Mouse (Mus musculus) telencephalon, adult 2 months (tissue): Measurements from ENCODE around the gene Hivep3.

Source experiments
- DNase-seq: peaks from one replicate; pipeline ENCODE4 v3.0.0-alpha.2; 2011; ENCODE audit warnings: low read depth, low spot score

The Hivep3 gene

DNA sequence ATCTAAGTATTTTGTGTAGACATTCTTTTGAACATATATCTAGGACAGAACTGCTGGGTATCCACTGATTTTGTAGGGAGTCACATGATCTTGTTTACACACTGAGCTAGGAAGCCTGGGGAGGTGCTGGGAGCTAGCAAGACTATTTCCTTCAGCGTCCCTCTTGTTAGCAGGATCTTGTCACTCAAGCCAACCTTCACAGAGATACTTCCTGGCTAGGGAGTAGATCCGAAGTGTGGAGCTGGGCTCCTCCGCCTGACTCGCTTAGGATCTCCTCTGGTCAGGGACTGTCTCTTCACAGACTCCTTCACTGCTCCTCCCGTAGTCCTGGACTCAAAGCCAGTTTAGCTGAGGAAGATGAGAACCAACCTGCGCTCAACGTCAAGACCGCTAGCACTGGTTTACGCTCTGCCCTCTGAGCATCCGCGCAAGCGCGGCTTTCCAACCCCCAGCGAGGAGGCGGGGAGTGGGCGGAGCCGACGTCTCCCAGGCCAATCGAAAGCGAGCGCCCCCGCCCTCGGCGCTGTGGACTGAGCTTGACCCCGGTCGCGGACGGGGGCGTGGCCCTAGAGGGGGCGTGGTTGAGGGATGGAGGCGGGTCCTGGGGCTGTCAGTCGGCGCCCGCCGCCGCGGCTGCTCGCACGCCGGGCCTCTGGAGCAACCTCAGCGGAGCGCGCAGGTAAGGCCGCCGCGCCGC, at the start of gene Hivep3:
Gene Hivep3, plus strand, starts transcription at position 601 of the 697 bp plus-strand sequence.
- peak; percentile 96 for DNase-seq

- no peak for DNase-seq
These were observed 47.8 kb upstream of the Hivep3 start for GRCm38 (mm10) chr4:119685746-119686145.

GRCm38 (mm10) chr4:119698339-119698738, 35.2 kb upstream of the Hivep3 start:
- no peak for DNase-seq

GRCm38 (mm10) chr4:119701269-119701954, 32.2 kb upstream of the Hivep3 start:
- no peak for DNase-seq

DNA sequence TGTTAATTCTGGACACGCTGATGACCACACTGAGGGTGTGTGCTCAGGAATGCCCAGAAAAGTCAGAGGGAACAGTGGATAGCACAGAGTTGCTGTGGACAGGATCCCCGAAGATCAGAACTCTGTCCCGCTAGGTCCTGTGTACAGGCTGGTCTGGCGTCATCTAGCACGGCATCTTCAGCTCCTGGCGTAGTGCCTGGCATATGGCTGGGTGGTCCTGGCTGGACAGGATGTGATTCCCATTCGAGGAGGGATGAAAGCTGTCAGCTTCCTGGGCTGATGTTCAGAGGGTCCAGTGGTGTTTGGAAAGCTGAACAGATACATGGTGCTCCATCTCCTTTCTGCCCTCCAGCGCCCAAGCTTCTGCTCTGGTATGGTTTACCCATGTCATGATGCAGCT, 29.6 kb upstream of the Hivep3 start:
- no peak for DNase-seq

DNA sequence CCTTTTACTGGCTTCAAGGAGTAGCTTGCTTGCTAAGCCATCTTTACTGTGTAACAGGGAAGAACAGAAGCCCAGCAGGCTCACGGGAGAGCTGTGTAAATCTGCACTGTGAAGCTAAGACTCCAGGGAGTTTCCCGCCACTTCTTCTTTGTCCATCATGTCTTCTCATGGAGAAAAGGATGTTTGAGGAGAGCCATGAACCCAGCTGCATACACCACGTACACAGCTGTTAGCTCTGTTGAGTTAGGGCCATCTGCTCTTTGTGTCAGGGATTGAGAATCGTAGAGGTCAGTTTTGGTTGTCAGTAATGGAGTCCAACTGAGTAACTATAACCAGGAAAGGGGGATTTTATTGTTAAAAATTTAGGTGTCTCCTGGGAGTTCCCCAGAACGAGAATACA, 26.3 kb upstream of the Hivep3 start:
- DNase-seq: no peak

GRCm38 (mm10) chr4:119707751-119708150, 25.8 kb upstream of the Hivep3 start:
- no peak for DNase-seq

DNA sequence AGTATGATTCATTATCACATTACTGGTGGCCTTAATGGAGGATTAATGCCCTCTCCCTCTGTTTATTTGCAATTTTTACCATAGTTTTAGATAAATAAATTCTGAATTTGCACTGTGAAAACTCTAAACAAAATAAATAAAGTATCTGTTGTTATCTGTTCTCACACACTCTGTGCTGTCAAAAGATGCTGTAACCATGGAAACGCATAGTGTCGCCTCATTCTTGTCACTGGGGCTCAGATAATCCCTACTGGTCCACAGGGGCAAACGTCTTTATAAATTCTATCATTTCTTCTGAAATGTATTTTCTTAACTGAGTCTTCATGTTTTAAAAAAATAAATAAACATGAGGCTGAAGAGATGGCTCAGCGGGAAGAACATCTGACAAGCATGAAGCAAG, 23.4 kb upstream of the Hivep3 start:
- DNase-seq: no peak

DNA sequence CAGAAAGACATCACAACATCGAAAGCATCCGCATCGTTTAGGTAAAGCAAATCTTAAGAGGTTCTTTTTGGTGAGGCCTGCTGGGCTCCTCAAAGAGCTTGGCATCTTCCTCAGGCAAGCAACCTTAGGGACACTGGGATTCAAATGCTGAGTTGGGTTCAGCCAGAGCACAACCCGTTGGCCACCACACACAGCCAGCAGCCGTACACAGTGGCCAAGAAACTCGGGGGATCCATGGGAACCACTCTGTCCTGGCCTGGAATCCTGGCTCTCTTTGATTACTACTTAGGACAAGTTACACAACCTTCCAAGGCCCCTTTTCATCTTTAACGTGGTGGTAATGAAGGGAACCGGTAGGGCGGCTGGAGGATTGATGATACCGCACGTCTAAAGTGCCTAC, 16.1 kb upstream of the Hivep3 start:
- DNase-seq: no peak

DNA sequence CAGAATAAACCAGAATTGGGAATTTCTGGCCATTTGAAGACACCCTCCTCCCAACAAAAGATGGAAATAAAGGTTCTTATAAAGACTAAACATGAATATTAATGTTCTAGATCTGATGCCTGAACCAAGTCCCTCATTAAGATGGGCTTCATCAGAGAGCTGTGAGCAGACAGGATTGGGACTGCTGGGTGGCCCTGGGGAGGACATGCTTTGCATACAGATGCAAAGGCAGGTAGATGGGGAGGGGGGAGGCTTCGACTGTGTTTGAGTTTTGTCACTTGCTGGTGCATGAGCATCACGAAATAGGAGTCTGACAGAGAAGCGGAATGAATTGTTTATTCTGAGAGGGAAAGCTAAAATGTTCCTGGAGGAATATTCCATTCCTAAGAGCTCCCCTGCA, 12.1 kb upstream of the Hivep3 start:
- no peak for DNase-seq

GRCm38 (mm10) chr4:119726074-119726473, 7.5 kb upstream of the Hivep3 start:
- DNase-seq: no peak

DNA sequence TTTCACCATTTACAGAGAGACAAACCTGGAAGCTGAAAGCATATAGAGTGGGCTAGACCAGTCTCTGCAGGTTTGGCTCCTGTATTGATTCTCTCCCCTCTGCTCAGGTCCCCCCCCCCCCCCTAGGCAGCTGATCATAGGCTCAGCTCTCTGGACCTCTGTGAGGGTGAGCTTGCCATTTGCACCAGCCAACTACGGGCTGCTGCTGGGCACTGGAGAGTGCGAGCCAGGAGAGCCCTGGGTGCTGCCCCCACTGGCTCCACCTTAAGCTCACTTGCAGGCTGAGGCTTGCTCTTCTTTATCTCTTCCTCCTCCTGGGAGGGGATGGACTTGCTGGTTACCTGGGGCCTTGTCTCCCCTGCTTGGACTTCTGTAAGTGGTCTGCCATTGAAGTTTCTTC, 5.7 kb upstream of the Hivep3 start:
- DNase-seq: no peak

GRCm38 (mm10) chr4:119733942-119734341, 358 bp downstream of the Hivep3 start:
- no peak for DNase-seq

DNA sequence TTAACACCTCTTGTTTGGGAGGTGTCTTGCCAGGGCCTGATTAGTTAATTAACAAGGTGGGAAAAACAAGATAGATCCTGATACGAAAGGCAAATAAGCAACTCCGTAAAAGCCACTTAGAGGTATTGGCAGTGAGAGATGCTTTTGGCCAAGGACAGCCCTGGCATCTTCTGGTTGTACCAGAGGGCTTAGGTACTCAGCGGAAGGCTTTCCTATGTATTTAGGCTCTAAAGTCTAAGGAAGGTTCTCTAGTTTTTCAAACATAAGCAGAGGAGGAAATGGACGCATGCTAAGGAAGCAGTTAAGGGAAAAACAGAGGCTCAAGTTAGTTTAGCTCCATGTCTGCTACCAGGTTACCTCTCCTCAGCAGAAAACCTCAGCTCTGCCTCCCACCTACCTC, 768 bp downstream of the Hivep3 start:
- DNase-seq: no peak

GRCm38 (mm10) chr4:119738641-119739040, 5.1 kb downstream of the Hivep3 start:
- no peak for DNase-seq

GRCm38 (mm10) chr4:119739301-119740062, 5.9 kb downstream of the Hivep3 start:
- DNase-seq: no peak

DNA sequence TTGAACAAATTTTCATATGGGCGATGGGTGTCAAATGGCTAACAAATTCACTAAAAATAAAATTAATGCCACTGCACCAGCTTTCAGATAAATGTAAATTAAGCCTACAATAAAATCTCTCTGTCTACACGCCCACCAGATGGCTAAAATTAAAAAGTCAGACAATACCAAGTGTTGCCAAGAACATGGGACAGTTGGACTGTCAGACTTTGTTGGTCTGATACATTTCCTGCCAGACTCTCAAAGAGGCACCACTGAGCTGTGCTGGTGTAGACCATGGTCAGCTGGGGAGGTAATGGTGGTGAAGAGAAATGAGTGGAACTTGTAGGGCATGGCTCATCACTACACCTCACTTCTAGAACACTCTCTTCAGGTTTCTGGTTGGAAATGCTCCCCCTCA, 14.8 kb downstream of the Hivep3 start:
- no peak for DNase-seq

GRCm38 (mm10) chr4:119750157-119750556, 16.6 kb downstream of the Hivep3 start:
- DNase-seq: no peak

- DNase-seq: no peak
These were observed 17.2 kb downstream of the Hivep3 start for GRCm38 (mm10) chr4:119750681-119751211.

- DNase-seq: no peak
These were observed 17.9 kb downstream of the Hivep3 start for GRCm38 (mm10) chr4:119751408-119752006.

GRCm38 (mm10) chr4:119759574-119760233, 26.1 kb downstream of the Hivep3 start:
- peak; percentile 79 for DNase-seq
